Mouse (Mus musculus) spleen, postnatal 4 days (tissue): ENCODE results near the gene Pwp2.

Experiments used
- DNase-seq, 2 experiments: peaks; one replicate each; pipeline ENCODE4 v3.0.0; 2022; ENCODE audit warnings: low spot score in 2 of 2

Pwp2 gene

DNA sequence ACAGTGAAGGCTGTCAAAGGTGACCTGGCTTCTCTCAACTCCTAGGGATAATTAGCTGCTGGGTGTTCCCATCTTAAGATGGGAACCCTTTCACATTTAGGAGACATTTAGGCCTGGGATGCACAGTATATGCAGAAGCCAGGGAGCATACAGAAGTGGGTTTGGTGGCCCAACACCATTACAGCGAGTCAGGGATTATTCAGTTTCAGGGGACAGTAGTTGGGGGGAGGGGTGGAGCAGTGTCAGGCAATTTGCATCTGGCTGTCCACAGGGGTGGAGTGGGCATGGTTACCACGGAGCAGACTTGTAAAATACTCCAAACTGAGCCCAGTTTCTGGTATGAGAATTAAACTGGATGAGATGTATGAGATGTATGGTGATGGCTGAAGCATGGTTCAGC is 14.5 kb downstream of the Pwp2 start:
- DNase-seq = no peak

DNA sequence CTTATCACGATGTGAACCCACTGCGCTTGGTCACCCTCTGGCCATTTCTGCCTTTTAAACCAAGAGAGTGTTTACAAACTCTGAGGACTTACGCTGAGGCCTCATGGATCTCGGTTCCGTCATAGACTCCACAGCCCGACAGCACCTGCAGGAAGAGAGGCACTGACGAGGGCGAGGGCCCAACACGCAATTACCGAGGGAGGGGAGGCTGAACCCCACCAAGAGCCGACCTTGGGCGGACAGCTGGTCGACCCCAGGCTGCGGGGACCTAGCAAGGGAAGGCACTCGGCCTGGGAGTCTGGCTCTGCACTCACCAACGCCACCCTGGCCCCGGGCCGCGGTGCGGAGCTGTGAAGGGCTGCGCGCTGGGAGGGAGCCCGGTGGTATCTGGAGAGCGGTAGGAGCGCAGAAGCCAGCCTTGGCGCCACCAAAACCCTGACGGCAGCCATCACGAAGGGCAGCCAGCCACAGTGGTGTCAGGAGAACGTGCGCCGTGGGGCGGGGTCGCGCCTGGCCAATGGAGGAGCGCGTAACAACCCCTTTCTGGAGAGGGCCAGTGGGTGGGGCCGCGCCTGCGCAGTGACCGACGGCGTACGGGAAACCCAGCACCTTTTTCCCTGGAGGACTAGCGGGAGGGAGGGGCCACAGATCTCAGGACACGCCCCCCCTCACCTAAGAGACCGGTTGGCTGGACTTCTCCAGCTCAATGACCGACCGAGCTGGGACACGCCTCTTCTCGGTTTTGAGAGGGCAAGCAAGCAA is 15.5 kb downstream of the Pwp2 start, which contains the start of gene D10Jhu81e:
Gene D10Jhu81e, minus strand, starts transcription at position 502 of the 762 bp plus-strand sequence.
- peak; percentile 100 for DNase-seq

DNA sequence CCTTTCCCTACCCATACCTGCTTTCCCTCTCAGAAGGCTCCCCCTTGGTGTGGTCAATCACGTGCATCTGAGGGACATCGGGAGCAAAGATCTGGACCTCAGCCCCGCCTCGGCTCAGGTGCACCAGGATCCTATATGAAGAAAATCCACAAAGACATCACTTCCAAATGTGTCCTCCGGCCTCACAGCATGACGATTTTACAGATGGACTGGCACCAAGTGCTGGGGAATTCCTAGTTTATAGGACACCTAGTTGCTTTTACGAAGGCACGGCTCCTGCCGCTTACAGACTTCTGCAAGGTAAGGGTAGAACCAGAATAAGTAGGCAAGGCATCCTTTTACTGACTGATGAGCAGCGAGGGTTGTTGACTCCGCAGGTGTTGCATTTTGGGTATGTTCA is 16.2 kb downstream of the Pwp2 start:
- no peak for DNase-seq

DNA sequence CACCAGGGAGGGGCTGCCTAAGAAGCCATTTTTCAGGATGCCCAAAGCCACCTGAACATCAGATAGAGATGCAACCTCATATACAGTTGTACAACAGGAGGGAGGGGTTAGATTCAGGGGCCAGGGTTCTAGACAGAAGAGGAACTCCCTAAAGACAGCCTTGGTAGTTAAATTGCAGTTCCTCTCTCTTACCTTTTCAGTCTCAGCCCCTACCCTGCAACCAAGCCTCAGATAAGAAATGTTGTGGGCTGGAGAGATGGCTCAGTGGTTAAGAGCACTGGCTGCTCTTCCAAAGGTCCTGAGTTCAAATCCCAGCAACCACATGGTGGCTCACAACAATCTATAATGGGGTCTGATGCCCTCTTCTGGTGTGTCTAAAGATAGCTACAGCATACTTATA is 17.2 kb downstream of the Pwp2 start:
- no peak for DNase-seq

DNA sequence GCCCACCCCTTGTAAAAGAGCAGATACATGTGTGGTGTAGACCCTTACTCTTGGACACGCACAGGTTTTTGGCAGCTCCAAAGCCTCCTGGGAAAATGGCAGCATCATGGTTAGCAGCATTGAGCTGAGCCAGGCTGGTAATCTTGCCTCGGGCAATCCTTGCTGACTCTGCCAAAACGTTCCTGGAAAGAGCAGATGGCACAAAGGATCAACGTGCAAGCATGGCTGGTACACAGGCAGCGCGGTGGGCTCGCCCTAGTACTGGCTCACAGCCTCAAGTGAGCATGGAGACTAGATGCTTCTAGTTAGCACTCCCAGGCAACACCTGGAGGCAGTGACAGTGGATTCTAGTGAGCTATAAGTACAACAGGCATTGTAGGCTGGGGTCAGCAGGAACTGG is 17.6 kb downstream of the Pwp2 start:
- no peak for DNase-seq

DNA sequence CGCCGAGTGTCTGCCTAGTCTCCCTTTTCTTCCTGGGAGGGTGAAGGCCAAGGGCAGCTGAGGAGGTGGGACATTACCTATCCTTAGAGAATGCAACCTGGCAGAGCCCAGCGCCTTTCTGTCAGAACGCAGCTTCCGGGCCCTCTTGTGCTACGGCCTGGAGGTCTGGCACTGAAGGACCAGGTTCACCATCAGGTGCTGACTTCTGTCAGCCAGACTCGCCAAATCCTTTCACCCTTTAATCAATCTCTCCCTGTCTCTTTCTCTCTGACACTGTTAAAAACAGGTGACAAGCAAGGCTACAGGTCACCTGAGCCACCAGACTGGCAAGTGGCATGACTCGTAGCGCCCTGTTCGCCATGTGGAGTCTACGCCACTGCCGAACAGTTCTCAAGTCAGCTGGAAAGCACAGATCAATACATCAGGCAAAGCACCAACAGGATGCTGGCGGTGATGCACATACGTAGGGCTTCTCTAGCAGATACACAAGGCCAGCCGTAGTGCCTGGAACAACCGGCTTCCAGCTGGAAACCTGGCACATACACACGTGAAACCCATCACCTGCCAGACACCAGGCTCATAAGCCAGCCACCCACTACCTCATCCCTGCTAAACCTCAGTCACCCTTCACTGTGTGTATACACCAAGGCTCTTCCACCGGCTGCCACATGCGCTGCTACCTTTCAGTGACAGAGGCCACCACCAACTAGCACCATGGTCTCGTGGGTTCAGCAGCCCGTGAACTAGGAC is 19.5 kb downstream of the Pwp2 start:
- DNase-seq = no peak

DNA sequence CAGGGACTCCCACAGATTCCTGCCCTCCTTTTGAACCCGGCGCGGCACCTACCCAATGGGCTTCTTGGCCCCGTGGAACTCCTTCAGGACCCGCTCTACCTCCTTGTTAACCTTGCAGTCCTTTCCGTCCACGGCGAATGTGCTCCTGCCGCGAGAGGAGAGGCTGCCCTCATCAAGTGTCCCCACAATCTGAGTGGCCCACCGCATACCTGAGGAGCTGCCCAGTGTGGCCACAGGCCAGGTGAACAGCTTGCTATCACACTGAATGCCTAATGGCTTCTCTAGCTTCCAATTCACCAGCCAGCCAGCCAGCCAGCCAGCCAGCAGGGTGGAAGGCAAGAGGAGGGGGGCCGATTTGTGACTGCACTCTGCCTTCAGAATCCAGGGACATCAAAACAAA is 20.2 kb downstream of the Pwp2 start:
- no peak for DNase-seq

DNA sequence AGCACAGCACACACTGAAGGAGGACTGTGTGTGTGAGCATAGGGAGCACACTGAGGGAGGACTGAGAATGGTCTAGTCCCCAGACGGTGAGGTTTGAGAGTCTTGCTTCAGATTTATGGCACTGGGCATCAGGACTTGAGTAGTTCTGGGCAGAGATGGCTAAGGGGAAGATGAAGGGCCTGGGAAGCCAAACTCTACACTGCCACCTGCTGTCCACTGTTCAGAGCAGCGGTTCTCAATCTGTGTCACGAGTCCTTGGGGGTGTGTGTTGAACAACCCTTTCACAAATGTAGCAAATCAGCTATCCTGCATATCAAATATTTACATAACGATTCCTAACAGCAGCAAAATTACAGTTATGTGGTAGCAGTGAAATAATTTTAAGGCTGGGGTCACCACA is 21.0 kb downstream of the Pwp2 start:
- DNase-seq = peak; percentile 61 to 84

DNA sequence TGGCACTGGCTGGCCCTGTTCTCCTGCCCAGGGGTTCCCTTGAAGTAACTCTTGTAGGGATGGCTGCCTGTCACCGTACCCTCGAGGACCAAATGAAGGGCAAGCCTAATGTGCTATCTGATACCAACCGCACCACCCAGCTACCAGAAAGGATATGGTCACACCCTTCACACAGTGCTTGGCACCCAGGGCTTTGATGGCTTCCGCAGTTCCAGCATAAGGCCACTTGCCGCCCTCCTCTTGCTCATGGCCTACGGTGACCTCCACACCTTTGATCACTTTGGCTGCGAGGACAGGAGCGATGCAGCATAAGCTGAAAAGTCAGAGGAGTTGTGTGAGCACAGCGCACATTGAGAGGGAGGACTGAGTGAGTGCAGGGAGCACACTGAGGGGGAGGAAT is 21.7 kb downstream of the Pwp2 start:
- no peak for DNase-seq

DNA sequence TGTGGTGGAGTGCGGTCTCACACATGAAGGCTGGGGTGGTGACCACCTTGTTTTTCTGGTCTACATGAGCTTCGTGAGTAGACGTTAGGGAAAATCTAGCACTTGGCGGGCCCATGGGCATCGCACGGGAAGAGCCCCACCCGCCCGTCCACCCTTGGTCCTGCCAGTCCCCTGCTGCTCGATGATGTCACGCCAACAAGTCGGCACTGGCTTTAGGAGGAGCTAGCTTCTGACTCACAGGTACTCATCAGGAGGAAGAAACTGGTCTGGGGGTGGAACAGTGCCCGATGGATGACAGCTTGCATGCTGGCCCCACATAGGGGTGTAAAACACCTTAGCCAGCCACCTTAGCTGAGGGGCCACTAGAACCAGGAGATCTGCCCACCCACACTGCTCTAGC is 22.3 kb downstream of the Pwp2 start:
- DNase-seq = no peak

DNA sequence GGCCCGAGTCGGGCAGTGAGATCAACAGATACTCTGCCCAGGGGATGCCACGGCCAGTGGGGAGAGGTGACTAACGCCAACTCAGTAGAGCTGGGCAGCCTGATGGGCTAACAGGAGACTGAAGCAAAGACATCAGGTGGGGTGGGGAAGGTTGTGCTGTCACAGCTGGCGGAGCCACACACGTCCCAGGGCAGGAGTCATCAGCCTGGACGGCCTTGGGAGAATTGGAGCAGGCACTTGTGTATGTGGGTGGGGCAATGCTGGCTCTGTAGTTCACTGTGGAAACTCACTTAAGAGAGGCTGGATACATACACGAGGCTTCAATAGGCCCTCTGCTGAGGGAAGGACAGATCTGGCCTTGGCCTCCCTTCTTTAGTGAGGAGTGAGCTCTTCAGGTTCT is 23.9 kb downstream of the Pwp2 start:
- DNase-seq = no peak

DNA sequence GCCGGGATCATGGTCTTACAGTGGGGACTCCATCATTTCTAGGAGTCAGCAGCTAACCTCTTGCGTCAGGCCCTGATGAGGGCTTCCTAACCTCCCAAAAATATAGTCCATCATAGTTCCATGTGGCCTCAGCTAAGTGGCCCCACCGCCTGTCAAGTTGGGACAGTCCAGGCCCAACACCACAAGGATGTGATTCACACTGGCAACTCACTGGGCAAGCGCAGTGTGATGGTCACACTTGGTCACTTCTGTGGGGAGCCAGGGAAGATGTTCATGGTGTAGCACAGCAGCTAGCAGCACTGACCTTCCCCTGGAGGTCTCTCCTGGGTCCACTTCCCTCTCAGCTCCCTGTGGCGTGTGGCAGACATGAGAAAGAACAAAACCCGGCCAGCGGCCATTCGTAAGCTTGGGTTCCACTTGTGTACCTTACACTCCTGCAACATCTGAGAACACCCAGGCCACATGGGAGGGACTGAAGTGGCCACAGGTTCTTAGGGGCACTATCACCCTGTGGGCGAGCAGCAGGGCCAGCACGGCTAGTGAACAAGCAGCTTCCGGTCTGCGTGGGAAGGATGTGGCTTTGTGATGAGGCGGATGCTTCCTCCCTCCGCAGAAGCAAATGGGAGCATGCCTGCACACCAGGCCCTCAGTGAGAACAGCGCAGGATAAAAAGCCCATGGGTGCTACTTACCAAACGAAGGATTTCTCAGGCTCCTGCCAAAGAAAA is 24.4 kb downstream of the Pwp2 start:
- DNase-seq = peak in 1 of 2 experiments; percentile 35

DNA sequence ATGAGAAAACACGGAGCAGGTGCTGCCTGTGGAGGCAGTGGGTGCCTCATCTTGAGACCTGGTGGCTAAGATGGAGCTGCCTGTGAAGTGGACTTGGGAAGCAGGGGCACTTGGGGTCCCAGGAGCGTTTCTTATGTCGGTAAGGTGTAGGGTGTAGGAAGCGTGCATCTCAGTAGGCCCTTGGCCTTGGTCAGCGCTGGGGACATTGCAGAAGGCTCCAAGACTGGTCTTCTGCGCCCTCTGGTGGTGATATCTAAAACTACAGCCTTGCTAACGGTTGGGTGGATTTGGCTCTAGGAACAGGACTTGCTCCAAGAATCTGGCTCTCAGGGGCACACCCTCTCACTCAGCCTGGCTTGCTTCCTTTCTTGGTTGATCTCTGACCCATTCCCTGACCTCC is 25.0 kb downstream of the Pwp2 start:
- DNase-seq = peak; percentile 83 to 93

DNA sequence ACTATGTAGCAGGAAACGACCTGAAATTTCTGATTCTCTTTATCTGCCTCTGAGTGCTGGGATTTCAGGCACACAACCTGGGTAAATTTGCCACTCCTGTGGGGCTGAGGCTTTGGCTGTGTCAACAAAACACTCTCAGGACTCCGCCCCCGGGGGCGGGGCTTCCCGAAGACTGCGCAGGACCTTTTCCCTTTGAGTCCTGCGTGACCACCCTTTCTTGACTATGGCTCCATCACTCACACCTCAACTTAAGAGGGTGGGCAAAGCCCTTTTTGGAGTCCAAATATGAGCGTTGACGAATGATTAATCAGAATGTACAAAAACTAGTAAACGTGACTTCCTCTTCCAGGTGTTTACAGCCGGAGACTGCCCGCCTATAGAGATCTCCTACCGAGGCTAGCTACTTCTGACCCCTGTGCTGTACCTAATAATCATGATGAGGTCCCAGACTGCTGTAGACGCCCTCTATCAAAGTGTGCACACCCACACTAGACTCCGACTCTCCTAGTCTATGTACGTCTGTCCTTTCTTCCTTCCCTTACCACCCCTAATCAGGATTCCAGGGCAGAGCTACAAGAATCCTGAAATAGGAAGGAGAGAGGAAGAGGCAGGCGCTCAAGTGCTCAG is 25.6 kb downstream of the Pwp2 start:
- DNase-seq = peak; percentile 68 to 84

DNA sequence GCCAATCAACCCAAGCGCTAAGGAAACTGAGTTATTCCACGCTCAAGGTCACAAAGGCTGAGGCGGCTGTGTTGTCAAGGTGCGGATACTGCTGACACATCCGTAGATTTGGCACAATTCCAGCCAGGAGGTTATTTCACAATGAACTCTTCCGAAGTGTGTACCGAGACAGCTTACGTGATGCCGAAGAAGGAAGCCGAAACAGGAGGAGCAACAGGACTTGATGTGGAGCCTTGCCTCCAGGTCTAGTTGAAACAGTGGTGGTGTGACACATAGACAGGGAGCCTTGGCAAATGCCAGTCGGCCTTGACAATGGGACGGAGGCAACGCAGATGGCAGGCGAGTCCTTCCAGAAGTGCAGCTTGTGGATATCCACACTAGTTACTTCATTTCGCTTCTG is 26.9 kb downstream of the Pwp2 start:
- DNase-seq = no peak

DNA sequence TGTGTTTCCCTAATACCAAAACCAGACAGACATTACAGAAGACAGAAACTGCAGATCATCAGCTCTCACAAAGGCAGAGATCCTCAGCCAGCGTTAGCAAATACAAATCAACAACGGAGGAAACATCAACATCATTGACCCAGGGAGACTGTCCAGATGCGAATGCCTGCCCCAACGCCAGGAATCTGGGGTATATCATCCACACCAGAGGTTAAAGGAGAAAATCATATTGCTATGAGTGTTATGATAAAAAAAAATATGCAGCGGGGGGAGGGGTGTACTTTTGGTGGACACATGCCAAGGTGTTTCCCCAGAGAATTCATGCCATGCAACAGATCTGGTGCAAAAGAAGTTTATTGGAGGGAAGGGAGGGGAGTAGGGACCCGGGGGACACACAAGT is 28.0 kb downstream of the Pwp2 start:
- no peak for DNase-seq

DNA sequence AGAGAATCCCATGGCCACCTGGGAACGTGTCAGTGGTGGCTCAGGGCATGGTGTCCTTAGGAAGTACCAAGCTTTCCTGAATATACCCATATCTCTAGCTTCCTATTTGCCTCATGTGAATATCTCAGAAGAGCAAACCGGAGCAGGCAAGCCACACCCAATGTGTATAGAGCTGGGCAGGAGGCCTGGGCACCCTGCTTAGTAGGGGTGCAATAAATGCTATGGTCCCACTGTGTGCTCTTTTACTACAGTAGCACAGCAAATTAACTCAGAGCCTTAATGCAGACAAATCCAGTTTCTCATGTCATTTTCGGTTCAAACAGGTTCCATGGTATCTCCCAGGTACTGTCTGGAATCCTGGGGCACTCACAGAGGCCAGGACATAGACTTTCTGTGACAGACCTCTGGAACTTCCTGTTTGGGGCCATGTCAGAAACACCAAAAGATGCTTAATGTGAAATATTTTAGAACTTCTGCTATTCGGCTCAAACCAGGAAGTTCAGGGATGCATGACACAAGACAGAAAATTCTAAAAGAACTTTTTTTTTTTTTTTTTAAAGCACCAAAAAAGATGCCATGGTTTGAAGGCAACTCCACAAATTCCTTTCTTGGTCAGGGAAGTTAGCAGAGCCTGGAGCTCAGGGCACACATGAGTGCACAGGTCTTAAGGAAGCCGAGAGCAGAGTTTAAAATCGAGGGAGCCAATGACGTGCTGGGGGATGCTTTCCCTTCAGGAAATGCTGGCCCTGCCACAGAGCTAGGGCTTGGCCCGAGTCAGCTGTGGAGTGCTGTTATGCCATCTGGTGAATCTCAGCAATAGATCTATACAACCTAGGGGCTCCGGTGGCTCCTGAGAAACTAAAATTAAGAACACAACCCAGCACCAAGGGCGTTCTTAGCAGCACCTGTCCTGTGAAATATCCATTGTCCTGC is 35.8 kb downstream of the Pwp2 start:
- no peak for DNase-seq

DNA sequence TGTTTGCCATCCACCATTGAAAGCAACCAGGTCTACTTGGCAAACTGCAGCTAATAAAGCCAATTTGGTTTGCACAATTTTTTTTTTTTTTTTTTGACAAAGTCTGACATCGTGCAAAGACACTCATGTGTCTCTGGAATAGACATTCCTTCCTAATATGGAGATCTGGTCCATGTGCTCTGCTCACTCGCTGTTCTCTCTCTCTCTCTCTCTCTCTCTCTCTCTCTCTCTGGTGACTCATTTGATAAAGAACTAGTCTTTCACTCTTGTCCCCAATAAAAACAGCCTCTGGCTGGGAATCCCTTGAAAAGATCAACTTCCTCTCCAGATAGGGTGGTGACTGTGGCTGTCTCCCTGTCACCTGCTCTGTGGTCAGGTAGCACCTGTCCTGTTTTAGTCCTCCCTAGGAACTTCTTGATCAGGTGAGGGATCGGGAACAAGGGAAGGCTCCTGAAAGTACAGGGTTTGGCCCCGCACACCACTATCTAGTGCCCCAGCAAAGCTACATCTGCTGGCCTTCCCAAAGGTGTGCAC is 37.0 kb downstream of the Pwp2 start:
- no peak for DNase-seq

DNA sequence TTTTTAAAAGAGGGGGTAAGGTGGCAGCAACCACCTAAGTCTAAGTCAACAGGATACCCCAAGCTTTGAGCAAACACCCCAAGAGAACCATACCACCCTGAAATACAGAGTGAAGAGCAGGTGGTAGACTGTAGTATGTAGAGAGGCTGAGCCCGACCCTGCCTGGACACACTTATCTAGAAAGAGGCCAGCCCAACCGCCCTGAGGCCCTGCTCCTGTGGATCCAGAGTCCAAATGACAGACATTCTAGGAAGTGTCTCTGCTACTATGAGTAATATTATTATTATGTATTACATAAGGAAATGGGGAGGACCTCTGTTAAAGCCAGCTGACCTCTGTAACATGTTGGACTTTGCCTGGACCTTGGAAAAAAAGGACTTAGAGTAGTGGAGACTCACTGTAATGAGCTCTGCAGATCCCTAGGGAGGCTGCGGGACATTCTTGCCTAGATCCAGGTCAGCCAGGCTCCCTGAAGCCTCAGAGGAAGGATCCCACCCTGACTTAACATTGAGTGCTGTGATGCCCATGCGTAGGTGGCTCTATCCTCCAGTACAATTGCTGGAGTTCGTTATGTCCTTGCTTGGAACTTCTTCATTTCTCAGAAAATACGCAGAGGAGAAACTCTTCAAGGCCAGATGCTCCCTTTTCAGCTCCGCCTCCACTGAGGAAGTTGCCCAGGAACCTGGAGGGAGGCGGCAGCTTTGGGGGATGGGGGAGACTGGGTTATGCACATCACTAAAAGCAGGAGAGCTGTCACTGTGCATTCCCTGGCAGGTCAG is 41.0 kb downstream of the Pwp2 start:
- no peak for DNase-seq

DNA sequence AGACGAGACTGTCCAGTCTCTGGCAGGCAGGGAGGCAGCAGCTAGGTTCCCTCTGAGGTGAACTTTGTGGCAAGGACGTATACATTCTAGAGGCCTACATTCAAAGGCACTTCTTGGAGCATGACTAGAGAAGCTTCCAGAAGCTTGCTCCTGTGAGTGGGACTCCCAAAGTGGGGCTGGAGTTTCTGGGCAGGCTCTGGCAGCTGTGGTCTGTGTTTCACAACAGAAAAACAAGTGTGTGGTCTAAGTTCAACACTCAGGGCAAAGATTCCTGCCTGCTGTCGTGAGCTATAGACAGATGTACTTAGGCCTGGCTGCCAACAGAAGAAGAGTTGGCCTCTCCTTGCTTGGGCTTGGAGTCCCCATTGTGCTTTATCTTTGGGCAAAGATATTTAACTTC is 44.1 kb downstream of the Pwp2 start:
- peak in 1 of 2 experiments; percentile 58 for DNase-seq
